Mouse (Mus musculus) brain, embryonic 14.5 days (tissue): ENCODE data around the gene Ttf1.

Source experiments
- CTCF ChIP-seq: fragments of 200-500 bp; IDR thresholded peaks from 2 replicates; pipeline ENCODE4 v1.5.1; 2012; ENCODE audit warnings: inconsistent platforms, mild to moderate bottlenecking, moderate library complexity, borderline replicate concordance; ENCODE audit not compliant: insufficient read depth, insufficient read length; ENCODE audit errors: extremely low read depth
- POLR2A ChIP-seq: fragments of 200-500 bp; IDR thresholded peaks from 2 replicates; pipeline ENCODE4 v1.6.1; 2012; ENCODE audit warnings: mild to moderate bottlenecking, inconsistent platforms, borderline replicate concordance; ENCODE audit not compliant: poor library complexity, insufficient read depth, insufficient read length, severe bottlenecking; ENCODE audit errors: extremely low read depth

- TF ChIP-seq CTCF, result peak; percentile 67; the same call in 1 of the 2 replicates
- TF ChIP-seq POLR2A, result no peak
These were observed 6.3 kb downstream of the Ttf1 start for GRCm38 (mm10) chr2:29066410-29066809.
